Mouse (Mus musculus): ENCODE data around the gene Ddx6.

GRCm38 (mm10) chr9:44593221-44593620 lies 11.5 kb upstream of the Ddx6 start:
- TF ChIP-seq CTCF (IDR thresholded peaks at IDR 0.05; ENCODE audit: extremely low read depth, insufficient read length, insufficient replicate concordance, low read depth, low read length) (no peak), POLR2A (IDR thresholded peaks at IDR 0.05; ENCODE audit: low read depth, low read length) (no peak)
